Mouse (Mus musculus) midbrain, postnatal 0 days (tissue): ENCODE measurements around the gene Vipr1. TPM values are rescaled to one million over a fixed set of nuclear protein-coding genes. Genes with fewer than 3 reads are reported as not detected.
"Not testable (repeated sequence)": the region's sequence is repeated elsewhere in the genome, so short reads cannot be mapped to it uniquely, and the experiment has no call there.

Experiments
- ATAC-seq: fragments of 200-750 bp; cut with Nextera tagmentation; 2 replicates; pipeline ENCODE4 v1.8.0; 2017; ENCODE audit warnings: moderate number of reproducible peaks, mild to moderate bottlenecking, moderate TSS enrichment, moderate library complexity; ENCODE audit not compliant: low FRiP score
- DNase-seq: peaks from one replicate; pipeline ENCODE4 v3.0.0-alpha.2; 2015; ENCODE audit warnings: low spot score
- H3K27ac ChIP-seq: fragments of 300-500 bp; sonication (generic); 2 replicates; pipeline ENCODE4 v1.5.1; 2014; ENCODE audit warnings: low read depth, mild to moderate bottlenecking, low read length, mixed read lengths
- H3K27me3 ChIP-seq: fragments of 300-500 bp; sonication (generic); 2 replicates; pipeline ENCODE4 v1.6.1; 2014; ENCODE audit warnings: low read length, control low read depth, mixed read lengths; ENCODE audit not compliant: insufficient read depth
- H3K36me3 ChIP-seq: fragments of 300-500 bp; sonication (generic); 2 replicates; pipeline ENCODE4 v1.6.1; 2014; ENCODE audit warnings: low read length, control low read depth, mixed read lengths; ENCODE audit not compliant: insufficient read depth
- H3K4me1 ChIP-seq: fragments of 300-500 bp; sonication (generic); 2 replicates; pipeline ENCODE4 v1.6.1; 2014; ENCODE audit warnings: mild to moderate bottlenecking, control low read depth, antibody characterized with exemption, low read length, mixed read lengths; ENCODE audit not compliant: insufficient read depth
- H3K4me2 ChIP-seq: fragments of 300-500 bp; sonication (generic); 2 replicates; pipeline ENCODE4 v1.6.1; 2014; ENCODE audit warnings: low read depth, mild to moderate bottlenecking, low read length, mixed read lengths; ENCODE audit not compliant: poor library complexity, severe bottlenecking
- H3K4me3 ChIP-seq: fragments of 300-500 bp; sonication (generic); 2 replicates; pipeline ENCODE4 v1.5.1; 2014; ENCODE audit warnings: low read depth, mild to moderate bottlenecking, low read length, moderate library complexity
- H3K9ac ChIP-seq: fragments of 300-500 bp; sonication (generic); replicated peaks from 2 replicates; pipeline ENCODE4 v1.6.1; 2014; ENCODE audit warnings: mild to moderate bottlenecking, low read length, moderate library complexity, mixed read lengths; ENCODE audit not compliant: poor library complexity, severe bottlenecking
- H3K9me3 ChIP-seq: fragments of 300-500 bp; sonication (generic); 2 replicates; pipeline ENCODE4 v1.6.1; 2016; ENCODE audit warnings: low read length, control low read depth
- CTCF ChIP-seq: IDR thresholded peaks from 2 replicates; pipeline ENCODE4 v1.5.1; 2016; ENCODE audit warnings: antibody characterized with exemption, mild to moderate bottlenecking
- WGBS: fragments of 180-500 bp; shearing (Covaris S2); extraction: QIAGEN DNeasy Blood & Tissue Kit; methylation state at CpG from one replicate; pipeline ENCODE4 v1.1.7; 2014; 5-methylcytosine and 5-hydroxymethylcytosine counted together
- polyA plus RNA-seq: library from polyadenylated mRNA; unstranded; fragments of >200 nt; fragmentation: Nextera tagmentation; extraction: Ambion mirVana; gene quantifications from 2 replicates; pipeline ENCODE4 v1.2.1, GENCODE M21; 2015
- total RNA-seq: library from RNA; depleted of rRNA; stranded (reverse); fragments of >200 nt; gene quantifications from 2 replicates; pipeline ENCODE4 v1.2.3, GENCODE M21; 2014; rRNA removed

The Vipr1 gene
- 0.05 and 0.82 TPM in 2 replicates for total RNA-seq
- 0.26 and 0.36 TPM in 2 replicates for polyA plus RNA-seq

- H3K4me3 ChIP-seq: peak within 1 kb of the TSS; percentile 49
- H3K4me1 ChIP-seq: peaks cover 7% of the 10 kb centered on the region; the same call in 1 of the 2 replicates
- H3K9me3 ChIP-seq: no peaks in the 10 kb centered on the region
- peak within 1 kb of the TSS; percentile 68 for H3K4me2 ChIP-seq
- H3K27ac ChIP-seq: no peak within 1 kb of the TSS
- DNase-seq (peak; percentile 66), ATAC-seq (peak; percentile 75)
- H3K36me3 ChIP-seq: no peaks in the 10 kb centered on the region
- H3K9ac ChIP-seq: peak within 1 kb of the TSS; percentile 50
- WGBS: under 1% methylated on average over 58 of the region's 79 CpGs
- TF ChIP-seq CTCF: peak; percentile 39; the same call in 1 of the 2 replicates
- peaks cover 36% of the 10 kb centered on the region for H3K27me3 ChIP-seq
Observed at GRCm38 (mm10) chr9:121642401-121643181, at the start of gene Vipr1. TSS of gene Vipr1 (plus strand) at chr9:121642716.

- DNase-seq: peak; percentile 37
Observed at GRCm38 (mm10) chr9:121592948-121593550, 49.5 kb upstream of the Vipr1 start.

GRCm38 (mm10) chr9:121593768-121594167 lies 48.7 kb upstream of the Vipr1 start:
- DNase-seq, H3K4me1 ChIP-seq, H3K27me3 ChIP-seq, H3K9me3 ChIP-seq, ATAC-seq, H3K27ac ChIP-seq, H3K36me3 ChIP-seq, H3K9ac ChIP-seq, H3K4me2 ChIP-seq, H3K4me3 ChIP-seq: not testable (repeated sequence)
- 76% methylated on average over 3 of the region's 3 CpGs for WGBS

More at GRCm38 (mm10) chr9:121592948-121593550, 49.5 kb upstream of the Vipr1 start:
- Histone ChIP-seq H3K27me3 (no peaks in the 10 kb centered on the region), H3K4me2 (no peak overlapping the region), H3K4me3 (no peak overlapping the region), H3K27ac (no peak overlapping the region), H3K9ac (no peak overlapping the region), H3K4me1 (peaks cover 6% of the 10 kb centered on the region; the same call in 1 of the 2 replicates), H3K36me3 (no peaks in the 10 kb centered on the region), H3K9me3 (no peaks in the 10 kb centered on the region)
- no peak for ATAC-seq
- 62% methylated on average over 13 of the region's 13 CpGs for WGBS
- TF ChIP-seq CTCF: no peak

GRCm38 (mm10) chr9:121594771-121595170 lies 47.7 kb upstream of the Vipr1 start:
- H3K36me3 ChIP-seq: no peaks in the 10 kb centered on the region
- H3K4me3 ChIP-seq: no peak overlapping the region
- TF ChIP-seq CTCF: no peak
- no peak overlapping the region for H3K9ac ChIP-seq
- no peak overlapping the region for H3K27ac ChIP-seq
- no peaks in the 10 kb centered on the region for H3K27me3 ChIP-seq
- ATAC-seq (no peak), DNase-seq (no peak)
- H3K4me1 ChIP-seq: peaks cover 6% of the 10 kb centered on the region; the same call in 1 of the 2 replicates
- H3K4me2 ChIP-seq: no peak overlapping the region
- 57% methylated on average over 4 of the region's 4 CpGs for WGBS
- no peaks in the 10 kb centered on the region for H3K9me3 ChIP-seq

GRCm38 (mm10) chr9:121598106-121598505 lies 44.4 kb upstream of the Vipr1 start:
- H3K27ac ChIP-seq: no peak overlapping the region
- no peak overlapping the region for H3K9ac ChIP-seq
- WGBS: 75% methylated on average over 2 of the region's 2 CpGs
- H3K27me3 ChIP-seq: no peaks in the 10 kb centered on the region
- TF ChIP-seq CTCF: no peak
- H3K36me3 ChIP-seq: no peaks in the 10 kb centered on the region
- no peak for ATAC-seq
- no peaks in the 10 kb centered on the region for H3K9me3 ChIP-seq
- H3K4me1 ChIP-seq: no peaks in the 10 kb centered on the region; the same call in 1 of the 2 replicates
- no peak for DNase-seq
- no peak overlapping the region for H3K4me3 ChIP-seq
- no peak overlapping the region for H3K4me2 ChIP-seq

- no peak overlapping the region for H3K27ac ChIP-seq
- ATAC-seq: no peak
- no peak overlapping the region for H3K4me3 ChIP-seq
- H3K4me1 ChIP-seq: no peaks in the 10 kb centered on the region; the same call in 1 of the 2 replicates
- no peak overlapping the region for H3K4me2 ChIP-seq
- H3K27me3 ChIP-seq: no peaks in the 10 kb centered on the region
- no peak for DNase-seq
- no peaks in the 10 kb centered on the region for H3K9me3 ChIP-seq
- 82% methylated on average over 6 of the region's 6 CpGs for WGBS
- H3K9ac ChIP-seq: no peak overlapping the region
- TF ChIP-seq CTCF: no peak
- no peaks in the 10 kb centered on the region for H3K36me3 ChIP-seq
Observed at GRCm38 (mm10) chr9:121599551-121599950, 43.0 kb upstream of the Vipr1 start.
